Mouse (Mus musculus): ENCODE results near the gene Copz2.
"Not testable (repeated sequence)": the region's sequence is repeated elsewhere in the genome, so short reads cannot be mapped to it uniquely, and the experiment has no call there.

DNA sequence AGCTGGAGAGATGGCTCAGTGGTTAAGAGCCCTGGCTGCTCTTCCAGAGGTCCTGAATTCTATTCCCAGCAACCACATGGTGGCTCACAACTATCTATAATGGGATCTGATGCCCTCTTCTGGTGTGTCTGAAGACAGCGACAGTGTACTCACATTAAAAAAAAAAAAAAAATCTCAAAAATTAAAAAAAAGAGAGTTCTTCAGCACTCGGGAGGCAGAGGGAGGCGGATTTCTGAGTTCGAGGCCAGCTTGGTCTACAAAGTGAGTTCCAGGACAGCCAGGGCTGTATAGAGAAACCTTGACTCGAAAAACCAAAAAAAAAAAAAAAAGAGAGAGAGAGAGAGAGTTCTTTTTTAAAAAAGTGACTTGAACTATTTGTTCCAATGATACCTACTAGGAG is 525 bp upstream of the Copz2 start:
- not testable (repeated sequence) for TF ChIP-seq POLR2A (IDR thresholded peaks at IDR 0.05; ENCODE audit: insufficient read length, low read depth); E2F4 (IDR thresholded peaks at IDR 0.05; ENCODE audit: insufficient read depth); MYOG (IDR thresholded peaks at IDR 0.05; ENCODE audit: control insufficient read depth in 1 of 3, insufficient read depth in 1 of 3, insufficient read length in 2 of 3, low read depth in 2 of 3); USF1 (IDR thresholded peaks at IDR 0.05; ENCODE audit: low read depth)
